Mouse (Mus musculus): ENCODE results near the gene Itga6. TPM values are rescaled to one million over a fixed set of nuclear protein-coding genes. Genes with fewer than 3 reads are reported as not detected.

Itga6 gene
- polyA plus RNA-seq, 1 experiment from 2014 or later = 45.0 TPM

GRCm38 (mm10) chr2:71882914-71883651 lies 137.7 kb downstream of the Itga6 start:
- 91% methylated on average over 19 of the region's 19 CpGs for WGBS

GRCm38 (mm10) chr2:71887269-71887668 lies 141.9 kb downstream of the Itga6 start:
- 94% methylated on average over 4 of the region's 4 CpGs for WGBS
- DNase-seq (ENCODE audit: low spot score) (no peak), ATAC-seq (replicated peaks; ENCODE audit: insufficient number of reproducible peaks, low FRiP score, low TSS enrichment, low read depth) (no peak)
- Histone ChIP-seq H3K4me3 (ENCODE audit: low read depth, low read length) (no peak overlapping the region), H3K27ac (replicated peaks; ENCODE audit: low read depth, low read length) (no peak overlapping the region), H3K9me3 (replicated peaks; ENCODE audit: control insufficient read depth, low read length) (no peaks in the 10 kb centered on the region), H3K9ac (replicated peaks; ENCODE audit: low read length) (no peak overlapping the region), H3K36me3 (replicated peaks; ENCODE audit: control insufficient read depth, insufficient read depth, low read depth, low read length) (no peaks in the 10 kb centered on the region), H3K4me1 (ENCODE audit: control insufficient read depth, insufficient read depth, low read length) (no peaks in the 10 kb centered on the region), H3K27me3 (ENCODE audit: control insufficient read depth, insufficient read depth, low read length) (no peaks in the 10 kb centered on the region), H3K4me2 (ENCODE audit: low read depth, low read length) (no peak overlapping the region)

More at GRCm38 (mm10) chr2:71882914-71883651, 137.7 kb downstream of the Itga6 start:
- Histone ChIP-seq H3K4me1 (ENCODE audit: control insufficient read depth, insufficient read depth, low read length) (no peaks in the 10 kb centered on the region), H3K36me3 (replicated peaks; ENCODE audit: control insufficient read depth, insufficient read depth, low read depth, low read length) (no peaks in the 10 kb centered on the region), H3K9me3 (replicated peaks; ENCODE audit: control insufficient read depth, low read length) (no peaks in the 10 kb centered on the region), H3K27me3 (ENCODE audit: control insufficient read depth, insufficient read depth, low read length) (no peaks in the 10 kb centered on the region), H3K27ac (replicated peaks; ENCODE audit: low read depth, low read length) (no peak overlapping the region), H3K9ac (replicated peaks; ENCODE audit: low read length) (no peak overlapping the region), H3K4me3 (ENCODE audit: low read depth, low read length) (no peak overlapping the region), H3K4me2 (ENCODE audit: low read depth, low read length) (no peak overlapping the region)
- no peak for DNase-seq (ENCODE audit: low spot score)
- no peak for ATAC-seq (replicated peaks; ENCODE audit: insufficient number of reproducible peaks, low FRiP score, low TSS enrichment, low read depth)

- H3K9ac ChIP-seq (replicated peaks; ENCODE audit: low read length) = no peak overlapping the region
- H3K4me3 ChIP-seq (ENCODE audit: low read depth, low read length) = no peak overlapping the region
- WGBS = 72% methylated on average over 4 of the region's 4 CpGs
- no peaks in the 10 kb centered on the region for H3K9me3 ChIP-seq (replicated peaks; ENCODE audit: control insufficient read depth, low read length)
- peaks cover 3% of the 10 kb centered on the region for H3K36me3 ChIP-seq (replicated peaks; ENCODE audit: control insufficient read depth, insufficient read depth, low read depth, low read length)
- no peaks in the 10 kb centered on the region for H3K27me3 ChIP-seq (ENCODE audit: control insufficient read depth, insufficient read depth, low read length)
- no peaks in the 10 kb centered on the region for H3K4me1 ChIP-seq (ENCODE audit: control insufficient read depth, insufficient read depth, low read length)
- DNase-seq (ENCODE audit: low spot score) (no peak), ATAC-seq (replicated peaks; ENCODE audit: insufficient number of reproducible peaks, low FRiP score, low TSS enrichment, low read depth) (no peak)
- no peak overlapping the region for H3K27ac ChIP-seq (replicated peaks; ENCODE audit: low read depth, low read length)
- H3K4me2 ChIP-seq (ENCODE audit: low read depth, low read length) = no peak overlapping the region
Observed at GRCm38 (mm10) chr2:71888437-71888836, 143.0 kb downstream of the Itga6 start.

- H3K36me3 ChIP-seq (replicated peaks; ENCODE audit: control insufficient read depth, insufficient read depth, low read depth, low read length) = peaks cover 3% of the 10 kb centered on the region
Observed at GRCm38 (mm10) chr2:71891536-71891935, 146.1 kb downstream of the Itga6 start.

GRCm38 (mm10) chr2:71892741-71893349 lies 147.4 kb downstream of the Itga6 start:
- DNase-seq (ENCODE audit: low spot score) = no peak
- H3K9ac ChIP-seq (replicated peaks; ENCODE audit: low read length) = no peak overlapping the region
- H3K4me1 ChIP-seq (ENCODE audit: control insufficient read depth, insufficient read depth, low read length) = no peaks in the 10 kb centered on the region
- H3K9me3 ChIP-seq (replicated peaks; ENCODE audit: control insufficient read depth, low read length) = no peaks in the 10 kb centered on the region
- no peak overlapping the region for H3K4me3 ChIP-seq (ENCODE audit: low read depth, low read length)
- no peak for ATAC-seq (replicated peaks; ENCODE audit: insufficient number of reproducible peaks, low FRiP score, low TSS enrichment, low read depth)
- peaks cover 3% of the 10 kb centered on the region for H3K36me3 ChIP-seq (replicated peaks; ENCODE audit: control insufficient read depth, insufficient read depth, low read depth, low read length)
- H3K27me3 ChIP-seq (ENCODE audit: control insufficient read depth, insufficient read depth, low read length) = no peaks in the 10 kb centered on the region
- WGBS = 90% methylated on average over 7 of the region's 7 CpGs
- H3K4me2 ChIP-seq (ENCODE audit: low read depth, low read length) = no peak overlapping the region
- H3K27ac ChIP-seq (replicated peaks; ENCODE audit: low read depth, low read length) = no peak overlapping the region

More at GRCm38 (mm10) chr2:71891536-71891935, 146.1 kb downstream of the Itga6 start:
- Histone ChIP-seq H3K9me3 (replicated peaks; ENCODE audit: control insufficient read depth, low read length) (no peaks in the 10 kb centered on the region), H3K4me3 (ENCODE audit: low read depth, low read length) (no peak overlapping the region), H3K27me3 (ENCODE audit: control insufficient read depth, insufficient read depth, low read length) (no peaks in the 10 kb centered on the region), H3K27ac (replicated peaks; ENCODE audit: low read depth, low read length) (no peak overlapping the region), H3K4me1 (ENCODE audit: control insufficient read depth, insufficient read depth, low read length) (no peaks in the 10 kb centered on the region), H3K4me2 (ENCODE audit: low read depth, low read length) (no peak overlapping the region), H3K9ac (replicated peaks; ENCODE audit: low read length) (no peak overlapping the region)
- 86% methylated on average over 2 of the region's 2 CpGs for WGBS
- DNase-seq (ENCODE audit: low spot score) (no peak), ATAC-seq (replicated peaks; ENCODE audit: insufficient number of reproducible peaks, low FRiP score, low TSS enrichment, low read depth) (no peak)

- Histone ChIP-seq H3K27me3 (ENCODE audit: control insufficient read depth, insufficient read depth, low read length) (no peaks in the 10 kb centered on the region), H3K9me3 (replicated peaks; ENCODE audit: control insufficient read depth, low read length) (no peaks in the 10 kb centered on the region), H3K27ac (replicated peaks; ENCODE audit: low read depth, low read length) (no peak overlapping the region), H3K4me1 (ENCODE audit: control insufficient read depth, insufficient read depth, low read length) (no peaks in the 10 kb centered on the region), H3K36me3 (replicated peaks; ENCODE audit: control insufficient read depth, insufficient read depth, low read depth, low read length) (peaks cover 3% of the 10 kb centered on the region), H3K4me2 (ENCODE audit: low read depth, low read length) (no peak overlapping the region), H3K9ac (replicated peaks; ENCODE audit: low read length) (no peak overlapping the region), H3K4me3 (ENCODE audit: low read depth, low read length) (no peak overlapping the region)
- DNase-seq (ENCODE audit: low spot score) = no peak
- 93% methylated on average over 13 of the region's 13 CpGs for WGBS
- no peak for ATAC-seq (replicated peaks; ENCODE audit: insufficient number of reproducible peaks, low FRiP score, low TSS enrichment, low read depth)
Observed at GRCm38 (mm10) chr2:71895596-71896286, 150.3 kb downstream of the Itga6 start.

GRCm38 (mm10) chr2:71897420-71897819 lies 152.0 kb downstream of the Itga6 start:
- no peak for DNase-seq (ENCODE audit: low spot score)
- Histone ChIP-seq H3K9me3 (replicated peaks; ENCODE audit: control insufficient read depth, low read length) (no peaks in the 10 kb centered on the region), H3K27me3 (ENCODE audit: control insufficient read depth, insufficient read depth, low read length) (no peaks in the 10 kb centered on the region), H3K27ac (replicated peaks; ENCODE audit: low read depth, low read length) (no peak overlapping the region), H3K4me1 (ENCODE audit: control insufficient read depth, insufficient read depth, low read length) (no peaks in the 10 kb centered on the region), H3K9ac (replicated peaks; ENCODE audit: low read length) (no peak overlapping the region), H3K4me3 (ENCODE audit: low read depth, low read length) (no peak overlapping the region), H3K4me2 (ENCODE audit: low read depth, low read length) (no peak overlapping the region), H3K36me3 (replicated peaks; ENCODE audit: control insufficient read depth, insufficient read depth, low read depth, low read length) (peaks cover 2% of the 10 kb centered on the region)
- 82% methylated on average over 12 of the region's 12 CpGs for WGBS
- ATAC-seq (replicated peaks; ENCODE audit: insufficient number of reproducible peaks, low FRiP score, low TSS enrichment, low read depth) = no peak

Data from embryonic facial prominence, embryonic 11.5 days (tissue).